Mouse (Mus musculus) testis, adult 2 months (tissue): ENCODE measurements around the gene Nadk2.

Experiments
- CTCF ChIP-seq: fragments of 200-500 bp; IDR thresholded peaks from 2 replicates; pipeline ENCODE4 v1.5.1; 2012; ENCODE audit warnings: low read depth, mild to moderate bottlenecking, inconsistent platforms, low read length, moderate library complexity; ENCODE audit not compliant: control insufficient read depth, insufficient read depth, insufficient replicate concordance
- POLR2A ChIP-seq: fragments of 200-500 bp; IDR thresholded peaks from 2 replicates; pipeline ENCODE4 v1.6.1; 2012; ENCODE audit warnings: low read depth, mild to moderate bottlenecking, inconsistent platforms, low read length, moderate library complexity; ENCODE audit not compliant: control insufficient read depth

DNA sequence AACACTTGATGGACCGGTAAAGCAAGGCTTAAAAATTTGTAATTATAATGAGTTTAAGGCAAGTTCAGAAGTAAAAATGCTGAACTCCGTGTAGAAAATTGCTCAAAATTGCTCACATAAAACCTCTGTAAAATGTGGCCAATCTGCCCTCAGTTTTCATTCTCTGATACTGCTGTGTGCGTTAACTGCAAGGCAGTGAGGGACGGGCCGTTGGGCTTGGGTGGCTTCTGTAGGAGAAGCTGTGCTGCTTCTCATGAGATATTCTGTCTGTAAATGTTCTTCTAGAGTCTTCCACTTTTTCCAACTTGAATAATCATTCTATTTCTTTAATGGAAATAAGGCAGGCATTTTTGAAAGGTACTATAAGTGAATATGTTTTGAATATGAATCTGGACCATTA lies 8.6 kb downstream of the Nadk2 start:
- TF ChIP-seq POLR2A = no peak
- TF ChIP-seq CTCF = no peak
